Mouse (Mus musculus): ENCODE measurements at regions not wholly inside any gene's neighbourhood (a gene's known extent, or its start where the extent isn't known, plus 50 kb on each side); places are given as distances from the start of the nearest gene placed in this dataset.
A peak's percentile ranks its signal among the peaks of the same experiment; 100 is the strongest.

DNA sequence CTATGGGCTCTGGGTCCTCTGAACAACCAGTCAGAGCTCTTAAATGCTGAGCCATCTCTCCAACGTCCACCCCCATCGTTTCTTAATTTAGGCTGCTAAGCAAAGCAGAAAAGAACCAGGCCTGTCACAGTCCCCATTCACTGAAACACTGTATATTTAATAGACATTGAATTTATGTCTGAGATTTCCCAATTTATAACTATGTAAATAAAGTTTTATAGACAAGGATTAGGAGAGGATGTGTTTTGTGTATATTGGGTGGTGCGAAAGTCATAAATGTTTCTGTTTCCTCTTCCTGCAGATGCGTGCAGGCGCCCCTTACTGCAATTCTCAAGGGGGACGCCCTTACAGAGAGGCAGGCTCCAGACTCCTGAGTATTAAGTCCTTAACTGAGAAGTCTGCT lies 314.7 kb upstream of the Adgrl2 start:
- 75% methylated on average over 6 of the region's 6 CpGs for WGBS
- Histone ChIP-seq H3K27me3 (ENCODE audit: low read depth, poor library complexity, severe bottlenecking) (peaks cover 26% of the 10 kb centered on the region), H3K27ac (replicated peaks) (no peak overlapping the region), H3K4me3 (no peak overlapping the region), H3K4me1 (peaks cover 45% of the 10 kb centered on the region), H3K36me3 (no peaks in the 10 kb centered on the region), H3K9me3 (replicated peaks) (no peaks in the 10 kb centered on the region)
- no peak for DNase-seq (ENCODE audit: low spot score)

DNA sequence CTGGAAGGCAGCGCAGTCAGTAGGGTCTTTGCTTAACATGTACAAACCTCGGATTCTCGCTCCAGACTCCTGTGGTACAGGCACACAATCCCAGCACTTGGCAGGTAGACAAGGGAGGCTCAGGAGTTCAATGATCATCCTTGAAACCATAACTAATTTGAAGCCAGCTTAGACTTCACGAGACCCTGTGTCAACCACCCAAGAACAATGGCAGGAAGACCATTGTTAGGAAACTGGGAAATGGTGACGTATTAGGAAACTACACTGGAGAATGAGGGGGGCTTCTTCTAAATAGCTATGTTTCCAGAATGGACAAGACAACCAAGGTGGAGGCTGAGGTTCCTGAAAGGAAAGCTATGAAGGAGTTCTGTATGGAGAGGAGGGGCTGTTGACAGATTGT lies 313.1 kb upstream of the Adgrl2 start:
- 90% methylated on average over 5 of the region's 5 CpGs for WGBS
- H3K4me1 ChIP-seq: peaks cover 54% of the 10 kb centered on the region
- no peak for DNase-seq (ENCODE audit: low spot score)

GRCm38 (mm10) chr3:149300002-149300401 lies 309.6 kb upstream of the Adgrl2 start:
- peaks cover 52% of the 10 kb centered on the region for H3K4me1 ChIP-seq
- 91% methylated on average over 4 of the region's 4 CpGs for WGBS

More for the DNA sequence above, 313.1 kb upstream of the Adgrl2 start:
- no peak overlapping the region for H3K27ac ChIP-seq (replicated peaks)
- no peaks in the 10 kb centered on the region for H3K36me3 ChIP-seq
- no peak overlapping the region for H3K4me3 ChIP-seq
- no peaks in the 10 kb centered on the region for H3K9me3 ChIP-seq (replicated peaks)
- H3K27me3 ChIP-seq (ENCODE audit: low read depth, poor library complexity, severe bottlenecking): peaks cover 26% of the 10 kb centered on the region

DNA sequence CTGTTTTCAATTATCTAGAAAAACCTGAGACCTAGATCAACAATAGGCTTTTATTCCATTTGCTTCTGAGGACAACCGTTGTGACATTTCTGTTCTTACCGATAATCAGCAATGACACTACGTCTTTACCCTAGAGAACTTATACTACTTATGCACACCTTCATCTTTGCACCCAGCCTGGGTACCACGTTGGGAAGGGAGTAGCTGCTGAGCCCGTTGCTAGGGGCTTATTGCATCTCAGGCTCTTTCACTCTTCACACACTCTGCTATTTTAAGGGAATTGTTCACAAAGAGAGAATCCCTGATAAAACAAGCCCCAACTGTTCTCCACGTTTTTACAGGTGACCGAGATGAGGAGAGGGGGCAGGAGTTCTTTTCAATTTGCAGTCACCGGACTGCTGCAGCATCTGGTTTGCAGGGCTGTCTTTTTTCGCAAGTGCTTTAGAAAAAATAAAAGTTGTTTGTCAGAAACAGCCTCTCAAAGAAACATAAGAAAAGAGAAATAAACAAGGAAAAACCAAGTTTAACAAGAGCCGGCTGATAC lies 306.1 kb upstream of the Adgrl2 start:
- 49% methylated on average over 10 of the region's 10 CpGs for WGBS
- Histone ChIP-seq H3K9me3 (replicated peaks) (no peaks in the 10 kb centered on the region), H3K27ac (replicated peaks) (peak overlapping the region; percentile 80), H3K36me3 (no peaks in the 10 kb centered on the region), H3K4me3 (no peak overlapping the region), H3K4me1 (peaks cover 69% of the 10 kb centered on the region), H3K27me3 (ENCODE audit: low read depth, poor library complexity, severe bottlenecking) (peaks cover 19% of the 10 kb centered on the region)
- no peak for DNase-seq (ENCODE audit: low spot score)

More at GRCm38 (mm10) chr3:149300002-149300401, 309.6 kb upstream of the Adgrl2 start:
- no peak overlapping the region for H3K27ac ChIP-seq (replicated peaks)
- H3K36me3 ChIP-seq: no peaks in the 10 kb centered on the region
- no peak overlapping the region for H3K4me3 ChIP-seq
- H3K9me3 ChIP-seq (replicated peaks): no peaks in the 10 kb centered on the region
- DNase-seq (ENCODE audit: low spot score): no peak
- H3K27me3 ChIP-seq (ENCODE audit: low read depth, poor library complexity, severe bottlenecking): peaks cover 36% of the 10 kb centered on the region

- Histone ChIP-seq H3K4me1 (peaks cover 74% of the 10 kb centered on the region), H3K36me3 (no peaks in the 10 kb centered on the region), H3K27me3 (ENCODE audit: low read depth, poor library complexity, severe bottlenecking) (peaks cover 22% of the 10 kb centered on the region), H3K9me3 (replicated peaks) (no peaks in the 10 kb centered on the region), H3K4me3 (peak overlapping the region; percentile 16; the same call in 1 of the 2 replicates), H3K27ac (replicated peaks) (peak overlapping the region; percentile 80)
- WGBS: 27% methylated on average over 7 of the region's 7 CpGs
- DNase-seq (ENCODE audit: low spot score): peak; percentile 62
These were observed 305.6 kb upstream of the Adgrl2 start for GRCm38 (mm10) chr3:149295942-149296341.

- DNase-seq (ENCODE audit: low spot score): peak; percentile 51
- 32% methylated on average over 10 of the region's 10 CpGs for whole genome bisulfite sequencing
- Histone ChIP-seq H3K27ac (replicated peaks) (peak overlapping the region; percentile 80; the same call in 1 of the 2 replicates), H3K36me3 (no peaks in the 10 kb centered on the region), H3K9me3 (replicated peaks) (no peaks in the 10 kb centered on the region), H3K27me3 (ENCODE audit: low read depth, poor library complexity, severe bottlenecking) (peaks cover 28% of the 10 kb centered on the region), H3K4me3 (no peak overlapping the region), H3K4me1 (peaks cover 78% of the 10 kb centered on the region)
These were observed 305.0 kb upstream of the Adgrl2 start for GRCm38 (mm10) chr3:149295257-149295831.

- H3K27me3 ChIP-seq (ENCODE audit: low read depth, poor library complexity, severe bottlenecking): peaks cover 35% of the 10 kb centered on the region
- H3K9me3 ChIP-seq (replicated peaks): no peaks in the 10 kb centered on the region
- no peaks in the 10 kb centered on the region for H3K36me3 ChIP-seq
- no peak overlapping the region for H3K4me3 ChIP-seq
- 54% methylated on average over 4 of the region's 4 CpGs for WGBS
- no peak for DNase-seq (ENCODE audit: low spot score)
- peak overlapping the region; percentile 53; the same call in 1 of the 2 replicates for H3K27ac ChIP-seq (replicated peaks)
- peaks cover 83% of the 10 kb centered on the region for H3K4me1 ChIP-seq
These were observed 304.1 kb upstream of the Adgrl2 start for GRCm38 (mm10) chr3:149294445-149294844.

GRCm38 (mm10) chr3:149292459-149292858 lies 302.1 kb upstream of the Adgrl2 start:
- whole genome bisulfite sequencing: 19% methylated on average over 3 of the region's 3 CpGs
- peaks cover 37% of the 10 kb centered on the region for H3K27me3 ChIP-seq (ENCODE audit: low read depth, poor library complexity, severe bottlenecking)
- no peak overlapping the region for H3K4me3 ChIP-seq
- H3K36me3 ChIP-seq: no peaks in the 10 kb centered on the region
- DNase-seq (ENCODE audit: low spot score): peak; percentile 51
- H3K9me3 ChIP-seq (replicated peaks): no peaks in the 10 kb centered on the region
- H3K27ac ChIP-seq (replicated peaks): peak overlapping the region; percentile 71
- peaks cover 76% of the 10 kb centered on the region for H3K4me1 ChIP-seq

DNA sequence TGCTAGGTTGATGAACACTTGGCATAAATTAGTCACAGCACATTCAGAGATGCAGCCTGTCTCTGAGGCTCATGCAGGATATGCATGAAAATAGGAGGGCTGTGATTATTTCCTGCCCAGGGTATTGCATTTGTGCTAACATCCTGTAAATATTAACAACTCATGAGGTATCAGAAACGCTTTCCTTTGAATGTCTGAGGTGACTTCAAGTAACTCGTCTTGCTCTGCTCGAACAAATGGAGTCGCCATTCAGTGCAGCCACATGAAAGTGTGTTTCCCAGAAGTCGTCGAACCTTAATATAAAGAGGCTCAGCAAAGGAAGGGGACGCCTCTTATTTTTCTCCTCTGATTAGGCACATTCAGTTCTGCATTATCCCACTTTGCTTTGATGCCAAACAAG lies 301.1 kb upstream of the Adgrl2 start:
- H3K9me3 ChIP-seq (replicated peaks): no peaks in the 10 kb centered on the region
- no peak for DNase-seq (ENCODE audit: low spot score)
- peaks cover 27% of the 10 kb centered on the region for H3K27me3 ChIP-seq (ENCODE audit: low read depth, poor library complexity, severe bottlenecking)
- H3K27ac ChIP-seq (replicated peaks): peak overlapping the region; percentile 47; the same call in 1 of the 2 replicates
- peaks cover 66% of the 10 kb centered on the region for H3K4me1 ChIP-seq
- WGBS: 31% methylated on average over 7 of the region's 7 CpGs
- no peaks in the 10 kb centered on the region for H3K36me3 ChIP-seq
- H3K4me3 ChIP-seq: no peak overlapping the region

DNA sequence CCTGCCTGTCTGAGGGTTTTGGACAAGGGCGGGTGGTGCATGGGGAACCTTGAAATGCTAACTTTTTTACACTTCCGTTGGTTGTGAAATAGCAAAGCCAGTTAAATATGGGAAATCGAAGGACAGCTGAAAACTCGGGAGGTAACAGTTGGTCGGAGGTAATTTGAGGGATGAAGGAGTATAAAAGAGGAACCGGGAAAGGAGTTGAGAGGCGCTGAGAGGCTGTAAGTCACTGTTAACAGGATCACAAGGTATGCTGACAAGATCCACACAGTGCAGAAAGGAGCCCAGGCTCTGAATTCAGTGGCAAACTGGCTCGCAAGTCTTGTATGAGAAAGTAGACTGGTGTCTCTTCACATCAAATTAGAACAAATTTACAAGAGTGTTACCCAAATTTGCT lies 299.9 kb upstream of the Adgrl2 start:
- no peaks in the 10 kb centered on the region for H3K36me3 ChIP-seq
- H3K9me3 ChIP-seq (replicated peaks): no peaks in the 10 kb centered on the region
- H3K27ac ChIP-seq (replicated peaks): peak overlapping the region; percentile 28; the same call in 1 of the 2 replicates
- H3K4me1 ChIP-seq: peaks cover 53% of the 10 kb centered on the region
- H3K4me3 ChIP-seq: no peak overlapping the region
- 77% methylated on average over 8 of the region's 8 CpGs for WGBS
- DNase-seq (ENCODE audit: low spot score): no peak
- peaks cover 25% of the 10 kb centered on the region for H3K27me3 ChIP-seq (ENCODE audit: low read depth, poor library complexity, severe bottlenecking)

DNA sequence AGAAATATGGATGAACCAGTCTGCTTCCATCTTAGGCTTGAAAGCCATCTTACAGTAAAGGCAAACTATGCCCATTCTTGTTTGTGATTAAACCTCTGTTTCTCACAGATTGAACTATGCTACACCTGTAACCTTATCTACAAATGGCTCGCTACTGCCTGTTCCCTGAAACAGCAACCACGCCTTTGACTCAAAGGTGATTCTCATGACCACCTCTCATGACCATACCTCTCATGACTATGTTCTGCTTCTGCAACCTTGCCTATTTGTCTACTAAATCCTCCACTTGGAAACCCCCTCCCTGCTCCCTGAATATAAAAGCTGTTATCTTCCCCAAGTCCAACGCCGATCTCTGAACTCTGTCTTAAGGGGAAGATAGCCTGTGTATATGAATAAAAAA lies 296.7 kb upstream of the Adgrl2 start:
- DNase-seq (ENCODE audit: low spot score): no peak
- peaks cover 25% of the 10 kb centered on the region for H3K27me3 ChIP-seq (ENCODE audit: low read depth, poor library complexity, severe bottlenecking)
- H3K36me3 ChIP-seq: no peaks in the 10 kb centered on the region
- no peak overlapping the region for H3K27ac ChIP-seq (replicated peaks)
- H3K4me1 ChIP-seq: peaks cover 24% of the 10 kb centered on the region
- no peaks in the 10 kb centered on the region for H3K9me3 ChIP-seq (replicated peaks)
- H3K4me3 ChIP-seq: no peak overlapping the region
- 95% methylated on average over 4 of the region's 4 CpGs for WGBS

DNA sequence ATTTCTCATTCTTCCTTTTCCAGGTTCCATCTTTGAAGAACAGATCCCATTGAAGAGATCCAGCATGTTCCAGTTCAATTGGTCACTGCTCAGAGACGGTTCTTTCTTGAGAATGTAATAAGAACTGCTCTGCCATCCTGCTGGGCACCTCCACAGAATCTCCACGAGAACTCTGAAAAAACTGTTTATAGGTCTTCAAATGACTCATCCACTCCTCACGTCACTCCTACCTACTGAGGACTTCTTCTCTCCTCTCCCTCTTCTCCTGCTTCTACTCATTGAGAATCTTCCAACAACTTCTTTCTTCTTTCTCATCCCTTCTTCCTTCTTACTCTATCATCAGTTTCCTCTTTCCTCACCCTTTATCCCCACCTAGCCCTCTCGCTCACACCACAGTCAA lies 294.6 kb upstream of the Adgrl2 start:
- WGBS: 84% methylated on average over 4 of the region's 4 CpGs
- H3K27me3 ChIP-seq (ENCODE audit: low read depth, poor library complexity, severe bottlenecking): peaks cover 13% of the 10 kb centered on the region
- no peak for DNase-seq (ENCODE audit: low spot score)
- no peaks in the 10 kb centered on the region for H3K9me3 ChIP-seq (replicated peaks)
- no peaks in the 10 kb centered on the region for H3K36me3 ChIP-seq
- H3K4me1 ChIP-seq: peaks cover 7% of the 10 kb centered on the region
- H3K27ac ChIP-seq (replicated peaks): no peak overlapping the region
- no peak overlapping the region for H3K4me3 ChIP-seq
